Mouse (Mus musculus): ENCODE measurements around the gene Mterf1b.

Gene Mterf1b

DNA sequence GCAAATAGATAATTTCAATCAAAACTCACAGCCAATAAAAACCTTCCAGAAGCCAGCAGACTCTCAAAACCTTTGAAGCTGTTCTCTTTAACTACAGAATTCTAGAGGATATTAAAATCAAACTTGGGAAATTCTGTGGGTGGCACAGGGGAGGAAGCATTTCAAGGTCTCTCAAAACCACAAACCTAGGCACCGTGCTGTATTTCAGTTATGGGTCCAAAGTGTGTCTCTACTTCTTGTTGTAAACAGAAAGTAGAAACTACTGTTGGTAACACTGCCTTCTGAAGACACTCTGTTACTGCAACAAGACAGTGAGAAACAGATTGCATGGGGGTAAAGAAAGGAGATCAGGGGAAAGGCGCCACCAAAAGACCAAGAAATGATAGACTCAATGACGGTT lies 52.8 kb downstream of the Mterf1b start:
- DNase-seq (ENCODE audit: low read depth in 1 of 2, low spot score in 2 of 2), result no peak

DNA sequence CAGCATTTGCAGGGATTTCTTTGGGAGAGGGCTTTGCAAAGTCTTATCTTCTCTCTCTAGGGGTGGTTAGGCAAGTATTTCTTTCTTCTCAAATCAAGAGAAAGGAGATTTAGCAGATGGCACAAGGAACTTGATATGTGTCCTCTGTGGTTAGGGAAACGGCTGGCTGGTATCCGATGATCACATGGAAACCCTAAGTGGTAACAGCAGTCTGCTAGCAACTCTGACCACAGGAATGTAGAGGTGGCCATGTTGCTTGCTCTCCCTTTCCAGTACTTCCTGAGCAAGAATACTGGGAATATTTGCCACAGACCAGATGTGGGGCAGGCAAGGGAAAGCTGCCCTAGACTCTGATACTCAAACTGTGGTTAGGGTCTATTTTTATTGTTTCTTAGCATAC lies 53.9 kb downstream of the Mterf1b start:
- DNase-seq (ENCODE audit: low read depth in 1 of 2, low spot score in 2 of 2), result no peak
